In genomic region chr6:54327626-54328003, GRCm38 (mm10) we compare ENCODE assay signal across 8 mouse cellular contexts. TPM values are rescaled to one million over a fixed set of nuclear protein-coding genes. Genes with fewer than 3 reads are reported as not detected.
DNase-seq lines count a peak whose midpoint lies in the region; ATAC-seq and TF ChIP-seq lines count a peak whose summit lies in the region.

No protein-coding gene starts in this region.

- TF ChIP-seq POLR2A in liver, adult 2 months (IDR thresholded peaks at IDR 0.05; ENCODE audit: extremely low read depth, insufficient read depth, low read length), result no peak

- H3K4me2 ChIP-seq in embryonic facial prominence, embryonic 15.5 days (replicated peaks), result peak overlapping the region; percentile 90
- H3K4me2 ChIP-seq in heart, embryonic 11.5 days, result peak overlapping the region; percentile 98
- H3K4me2 ChIP-seq in midbrain, embryonic 15.5 days, result peak overlapping the region; percentile 94
- peak overlapping the region; percentile 97 for H3K4me2 ChIP-seq in stomach, embryonic 16.5 days (ENCODE audit: low read depth, low read length)

- no peaks in the 10 kb centered on the region for H3K79me2 ChIP-seq in liver, adult 2 months (ENCODE audit: control insufficient read depth, insufficient read depth, low read length)

- H3K4me1 ChIP-seq in embryonic facial prominence, embryonic 15.5 days, result peaks cover 28% of the 10 kb centered on the region
- 0 out of 2 replicates have a peak, but pooled peaks cover 5% of the 10 kb centered on the region for H3K4me1 ChIP-seq in heart, embryonic 11.5 days (ENCODE audit: control insufficient read depth, insufficient read depth, low read length)
- peaks cover 15% of the 10 kb centered on the region for H3K4me1 ChIP-seq in liver, adult 2 months (ENCODE audit: control insufficient read depth, insufficient read depth, low read length)
- H3K4me1 ChIP-seq in midbrain, embryonic 15.5 days, result peaks cover 29% of the 10 kb centered on the region
- peaks cover 8% of the 10 kb centered on the region for H3K4me1 ChIP-seq in stomach, embryonic 16.5 days (ENCODE audit: control insufficient read depth, insufficient read depth, low read length)

- ATAC-seq in embryonic facial prominence, embryonic 15.5 days (ENCODE audit: insufficient number of reproducible peaks, low FRiP score, low TSS enrichment, low read depth), result no peak
- ATAC-seq in heart, embryonic 11.5 days (replicated peaks; ENCODE audit: insufficient number of reproducible peaks, low FRiP score, low TSS enrichment), result 0 out of 2 replicates have a peak, but pooled peaks have one; percentile 44
- no peak for ATAC-seq in midbrain, embryonic 15.5 days (replicated peaks)
- ATAC-seq in stomach, embryonic 16.5 days (ENCODE audit: insufficient read depth, low FRiP score), result no peak

- peak overlapping the region; percentile 40 for H3K4me3 ChIP-seq in embryonic facial prominence, embryonic 15.5 days (replicated peaks)
- H3K4me3 ChIP-seq in heart, embryonic 11.5 days (ENCODE audit: low read depth, low read length), result peak overlapping the region; percentile 64
- H3K4me3 ChIP-seq in liver, adult 2 months (ENCODE audit: insufficient read depth, low read depth, low read length), result peak overlapping the region; percentile 35; the same call in 1 of the 2 replicates
- peak overlapping the region; percentile 46 for H3K4me3 ChIP-seq in midbrain, embryonic 15.5 days
- H3K4me3 ChIP-seq in stomach, embryonic 16.5 days (replicated peaks; ENCODE audit: low read length), result peak overlapping the region; percentile 56

- H3K27me3 ChIP-seq in embryonic facial prominence, embryonic 15.5 days, result peaks cover 54% of the 10 kb centered on the region
- H3K27me3 ChIP-seq in heart, embryonic 11.5 days (ENCODE audit: control insufficient read depth, insufficient read depth, low read length), result peaks cover 12% of the 10 kb centered on the region; the same call in 1 of the 2 replicates
- no peaks in the 10 kb centered on the region for H3K27me3 ChIP-seq in liver, adult 2 months (ENCODE audit: control insufficient read depth, insufficient read depth, low read length)
- H3K27me3 ChIP-seq in midbrain, embryonic 15.5 days (replicated peaks), result peaks cover 59% of the 10 kb centered on the region
- H3K27me3 ChIP-seq in stomach, embryonic 16.5 days (ENCODE audit: control insufficient read depth, insufficient read depth, low read length), result 0 out of 2 replicates have a peak, but pooled peaks cover 2% of the 10 kb centered on the region

- no peaks in the 10 kb centered on the region for H3K9me3 ChIP-seq in embryonic facial prominence, embryonic 15.5 days (replicated peaks)
- no peaks in the 10 kb centered on the region for H3K9me3 ChIP-seq in heart, embryonic 11.5 days (replicated peaks; ENCODE audit: control insufficient read depth, low read length)
- H3K9me3 ChIP-seq in midbrain, embryonic 15.5 days, result no peaks in the 10 kb centered on the region
- no peaks in the 10 kb centered on the region for H3K9me3 ChIP-seq in stomach, embryonic 16.5 days (replicated peaks; ENCODE audit: control insufficient read depth, low read length)

- H3K9ac ChIP-seq in embryonic facial prominence, embryonic 15.5 days, result peak overlapping the region; percentile 21; the same call in 1 of the 2 replicates
- peak overlapping the region; percentile 75 for H3K9ac ChIP-seq in heart, embryonic 11.5 days (ENCODE audit: low read depth, low read length)
- H3K9ac ChIP-seq in liver, adult 2 months (ENCODE audit: low read depth, low read length), result no peak overlapping the region; the same call in 1 of the 2 replicates
- 0 out of 2 replicates have a peak overlapping the region, but pooled peaks have one; percentile 36 for H3K9ac ChIP-seq in midbrain, embryonic 15.5 days
- H3K9ac ChIP-seq in stomach, embryonic 16.5 days (ENCODE audit: low read length), result peak overlapping the region; percentile 71

- peak; percentile 50 for DNase-seq in layer of hippocampus, adult 11-12 months (ENCODE audit: low spot score)
- DNase-seq in layer of hippocampus, adult 9-10 months (ENCODE audit: low spot score), result no peak
- peak; percentile 72 for DNase-seq in kidney, adult 9 months
- DNase-seq in liver, adult 2 months (ENCODE audit: extremely low read depth, low read depth, low spot score), result peak; percentile 7

- no peak overlapping the region for H3K27ac ChIP-seq in embryonic facial prominence, embryonic 15.5 days (replicated peaks)
- H3K27ac ChIP-seq in heart, embryonic 11.5 days (ENCODE audit: low read depth, low read length), result peak overlapping the region; percentile 74
- no peak overlapping the region for H3K27ac ChIP-seq in liver, adult 2 months (replicated peaks; ENCODE audit: insufficient read depth, low read depth, low read length)
- H3K27ac ChIP-seq in midbrain, embryonic 15.5 days, result no peak overlapping the region
- peak overlapping the region; percentile 38; the same call in 1 of the 2 replicates for H3K27ac ChIP-seq in stomach, embryonic 16.5 days (ENCODE audit: low read length)

- no peaks in the 10 kb centered on the region for H3K36me3 ChIP-seq in embryonic facial prominence, embryonic 15.5 days
- no peaks in the 10 kb centered on the region for H3K36me3 ChIP-seq in heart, embryonic 11.5 days (ENCODE audit: control insufficient read depth, insufficient read depth, low read length)
- H3K36me3 ChIP-seq in liver, adult 2 months (ENCODE audit: control insufficient read depth, insufficient read depth, low read length), result no peaks in the 10 kb centered on the region
- H3K36me3 ChIP-seq in midbrain, embryonic 15.5 days (replicated peaks), result no peaks in the 10 kb centered on the region
- no peaks in the 10 kb centered on the region for H3K36me3 ChIP-seq in stomach, embryonic 16.5 days (ENCODE audit: control insufficient read depth, insufficient read depth, low read length)

- WGBS in embryonic facial prominence, embryonic 15.5 days, result under 1% methylated on average over 28 of the region's 28 CpGs
- WGBS in heart, embryonic 11.5 days (ENCODE audit: insufficient replicate concordance), result 1% methylated on average over 28 of the region's 28 CpGs
- 2% methylated on average over 28 of the region's 28 CpGs for WGBS in liver, adult 2 months
- WGBS in midbrain, embryonic 15.5 days, result under 1% methylated on average over 28 of the region's 28 CpGs
- under 1% methylated on average over 28 of the region's 28 CpGs for WGBS in stomach, embryonic 16.5 days

- TF ChIP-seq CTCF in liver, adult 2 months (IDR thresholded peaks at IDR 0.05; ENCODE audit: low read depth, low read length), result no peak

RNA-seq across cellular contexts. Expression of gene Prr15, which starts 2.0 kb away (rescaled TPM):
- 2.7 and 4.6 TPM in 2 replicates for polyA plus RNA-seq in embryonic facial prominence, embryonic 15.5 days (2015; fragmentation: Nextera tagmentation; extraction: Ambion mirVana)
- 9.3 and 9.8 TPM in 2 replicates for polyA plus RNA-seq in heart, embryonic 11.5 days (2014; fragmentation: Nextera tagmentation; extraction: Ambion mirVana)
- 0.09 and 0.27 TPM in 2 replicates for total RNA-seq in liver, adult 2 months (2014; rRNA removed)
- 0.05 and 0.18 TPM in 2 replicates for polyA plus RNA-seq in liver, adult 2 months (2012; rRNA removed)
- 1.3 and 1.5 TPM in 2 replicates for polyA plus RNA-seq in midbrain, embryonic 15.5 days (2015; fragmentation: Nextera tagmentation; extraction: Ambion mirVana)
- 8.7 and 8.8 TPM in 2 replicates for polyA plus RNA-seq in stomach, embryonic 16.5 days (2015; fragmentation: Nextera tagmentation; extraction: Ambion mirVana)

Comparison
In these comparisons a context has a peak if more than half of its experiments do, and no peak if none do; other contexts are left out.
1. H3K27ac ChIP-seq: peak in heart, embryonic 11.5 days (single experiment) and stomach, embryonic 16.5 days (single experiment); none in embryonic facial prominence, embryonic 15.5 days (single experiment), liver, adult 2 months (single experiment) and midbrain, embryonic 15.5 days (single experiment).
2. Peak in every context shown above with its lines, with median percentiles within 50 percentile points of each other: H3K4me2 ChIP-seq and H3K4me3 ChIP-seq.